In genomic region chr1:129955478-129955877, GRCm38 (mm10) we compare ENCODE assay signal across 20 mouse cellular contexts.
DNase-seq lines count a peak whose midpoint lies in the region; ATAC-seq lines count a peak whose summit lies in the region.
"Had no signal": no experiment of that assay in that cellular context is flagged by ENCODE, and none has a peak within 500 bp of the region (broad histone marks: within the 10 kb centered on the region; RNA-seq: fewer than 3 reads in every experiment).

No protein-coding gene starts in this region.

- H3K4me2 ChIP-seq in forebrain, embryonic 13.5 days = no peak overlapping the region
- no peak overlapping the region for H3K4me2 ChIP-seq in forebrain, embryonic 16.5 days (ENCODE audit: low read length)
- no peak overlapping the region for H3K4me2 ChIP-seq in neural tube, embryonic 14.5 days (ENCODE audit: low read depth, low read length)
- H3K4me2 ChIP-seq in neural tube, embryonic 15.5 days = no peak overlapping the region
- no peak overlapping the region for H3K4me2 ChIP-seq in midbrain, embryonic 14.5 days (ENCODE audit: low read length)
- H3K4me2 ChIP-seq: embryonic facial prominence, embryonic 12.5 days; heart, embryonic 11.5 days; heart, embryonic 15.5 days; hindbrain, embryonic 13.5 days had no signal

- H3K9me3 ChIP-seq in forebrain, embryonic 13.5 days (replicated peaks) = no peaks in the 10 kb centered on the region
- H3K9me3 ChIP-seq in forebrain, embryonic 16.5 days (ENCODE audit: control insufficient read depth, low read length) = no peaks in the 10 kb centered on the region
- H3K9me3 ChIP-seq in neural tube, embryonic 14.5 days (ENCODE audit: control insufficient read depth, low read length) = no peaks in the 10 kb centered on the region
- no peaks in the 10 kb centered on the region for H3K9me3 ChIP-seq in neural tube, embryonic 15.5 days (replicated peaks)
- H3K9me3 ChIP-seq in midbrain, embryonic 14.5 days (ENCODE audit: control insufficient read depth, low read length) = no peaks in the 10 kb centered on the region
- H3K9me3 ChIP-seq: embryonic facial prominence, embryonic 12.5 days; heart, embryonic 15.5 days; hindbrain, embryonic 13.5 days had no signal

- H3K9ac ChIP-seq in forebrain, embryonic 13.5 days = no peak overlapping the region
- H3K9ac ChIP-seq in forebrain, embryonic 16.5 days (replicated peaks; ENCODE audit: low read depth, low read length) = no peak overlapping the region
- no peak overlapping the region for H3K9ac ChIP-seq in neural tube, embryonic 14.5 days (replicated peaks; ENCODE audit: low read depth, low read length)
- H3K9ac ChIP-seq in neural tube, embryonic 15.5 days (replicated peaks) = no peak overlapping the region
- H3K9ac ChIP-seq in midbrain, embryonic 14.5 days (replicated peaks; ENCODE audit: low read length) = no peak overlapping the region
- H3K9ac ChIP-seq: embryonic facial prominence, embryonic 12.5 days; forebrain, postnatal 0 days; heart, embryonic 15.5 days; hindbrain, embryonic 13.5 days had no signal

- no peak overlapping the region for H3K27ac ChIP-seq in forebrain, embryonic 13.5 days
- no peak overlapping the region for H3K27ac ChIP-seq in forebrain, embryonic 16.5 days (ENCODE audit: low read length)
- no peak overlapping the region for H3K27ac ChIP-seq in neural tube, embryonic 14.5 days (ENCODE audit: low read depth, low read length)
- H3K27ac ChIP-seq in neural tube, embryonic 15.5 days (replicated peaks) = no peak overlapping the region
- H3K27ac ChIP-seq in midbrain, embryonic 14.5 days (replicated peaks; ENCODE audit: low read depth, low read length) = no peak overlapping the region
- H3K27ac ChIP-seq: embryonic facial prominence, embryonic 12.5 days; heart, adult 2 months; heart, embryonic 15.5 days; hindbrain, embryonic 13.5 days; hindbrain, postnatal 0 days had no signal

- WGBS in forebrain, embryonic 13.5 days = 49% methylated on average over 1 of the region's 1 CpGs
- WGBS in forebrain, embryonic 16.5 days = 50% methylated on average over 1 of the region's 1 CpGs
- WGBS in neural tube, embryonic 14.5 days = 51% methylated on average over 1 of the region's 1 CpGs
- WGBS in neural tube, embryonic 15.5 days = 58% methylated on average over 1 of the region's 1 CpGs
- WGBS in midbrain, embryonic 14.5 days = 9% methylated on average over 1 of the region's 1 CpGs

- H3K27me3 ChIP-seq in forebrain, embryonic 13.5 days = no peaks in the 10 kb centered on the region
- H3K27me3 ChIP-seq in forebrain, embryonic 16.5 days (replicated peaks; ENCODE audit: control insufficient read depth, insufficient read depth, low read length) = no peaks in the 10 kb centered on the region
- no peaks in the 10 kb centered on the region for H3K27me3 ChIP-seq in neural tube, embryonic 14.5 days (ENCODE audit: control insufficient read depth, insufficient read depth, low read length)
- H3K27me3 ChIP-seq in neural tube, embryonic 15.5 days (replicated peaks) = no peaks in the 10 kb centered on the region
- H3K27me3 ChIP-seq in midbrain, embryonic 14.5 days (ENCODE audit: control insufficient read depth, insufficient read depth, low read length) = no peaks in the 10 kb centered on the region
- H3K27me3 ChIP-seq: embryonic facial prominence, embryonic 12.5 days; heart, embryonic 15.5 days; hindbrain, embryonic 13.5 days had no signal

- no peak overlapping the region for H3K4me3 ChIP-seq in forebrain, embryonic 13.5 days
- H3K4me3 ChIP-seq in forebrain, embryonic 16.5 days (replicated peaks; ENCODE audit: low read length) = no peak overlapping the region
- no peak overlapping the region for H3K4me3 ChIP-seq in neural tube, embryonic 14.5 days (ENCODE audit: low read depth, low read length)
- H3K4me3 ChIP-seq in neural tube, embryonic 15.5 days (replicated peaks) = no peak overlapping the region
- H3K4me3 ChIP-seq in midbrain, embryonic 14.5 days (replicated peaks; ENCODE audit: low read depth, low read length) = no peak overlapping the region
- H3K4me3 ChIP-seq: embryonic facial prominence, embryonic 12.5 days; heart, adult 2 months; heart, embryonic 15.5 days; hindbrain, embryonic 13.5 days had no signal

- peaks cover 5% of the 10 kb centered on the region for H3K4me1 ChIP-seq in forebrain, embryonic 13.5 days
- no peaks in the 10 kb centered on the region for H3K4me1 ChIP-seq in forebrain, embryonic 16.5 days (replicated peaks; ENCODE audit: control insufficient read depth, insufficient read depth, low read length)
- no peaks in the 10 kb centered on the region for H3K4me1 ChIP-seq in neural tube, embryonic 14.5 days (ENCODE audit: control insufficient read depth, insufficient read depth, low read length)
- H3K4me1 ChIP-seq in neural tube, embryonic 15.5 days = no peaks in the 10 kb centered on the region
- H3K4me1 ChIP-seq in midbrain, embryonic 14.5 days (ENCODE audit: control insufficient read depth, insufficient read depth, low read length) = 0 out of 2 replicates have a peak, but pooled peaks cover 11% of the 10 kb centered on the region
- H3K4me1 ChIP-seq: embryonic facial prominence, embryonic 12.5 days; heart, embryonic 15.5 days; hindbrain, embryonic 13.5 days had no signal

- peak; percentile 51 for DNase-seq in midbrain, embryonic 14.5 days
- DNase-seq in thymus, postnatal 4 days = no peak
- DNase-seq in testis, postnatal 14 days (ENCODE audit: low spot score) = no peak
- DNase-seq: adrenal gland, postnatal 10 days; cerebellum, adult 11-12 months; cerebellum, postnatal 10 days; embryo, embryonic 11 days; forebrain, postnatal 0 days; gastrocnemius, postnatal 14 days; heart, adult 2 months; heart, postnatal 14 days had no signal

- no peaks in the 10 kb centered on the region for H3K36me3 ChIP-seq in forebrain, embryonic 13.5 days (ENCODE audit: poor library complexity, severe bottlenecking)
- no peaks in the 10 kb centered on the region for H3K36me3 ChIP-seq in forebrain, embryonic 16.5 days (ENCODE audit: control insufficient read depth, insufficient read depth)
- H3K36me3 ChIP-seq in neural tube, embryonic 14.5 days (ENCODE audit: control insufficient read depth, insufficient read depth, low read length) = no peaks in the 10 kb centered on the region
- H3K36me3 ChIP-seq in neural tube, embryonic 15.5 days = no peaks in the 10 kb centered on the region
- H3K36me3 ChIP-seq in midbrain, embryonic 14.5 days (ENCODE audit: control insufficient read depth, insufficient read depth, low read length) = no peaks in the 10 kb centered on the region
- H3K36me3 ChIP-seq: embryonic facial prominence, embryonic 12.5 days; heart, embryonic 15.5 days; hindbrain, embryonic 13.5 days had no signal

- 0 out of 2 replicates have a peak, but pooled peaks have one; percentile 33 for ATAC-seq in forebrain, embryonic 13.5 days
- ATAC-seq in forebrain, embryonic 16.5 days = no peak; the same call in 1 of the 2 replicates
- ATAC-seq in neural tube, embryonic 14.5 days (ENCODE audit: low read depth) = peak; percentile 31; the same call in 1 of the 2 replicates
- ATAC-seq in neural tube, embryonic 15.5 days (ENCODE audit: low FRiP score) = no peak
- peak; percentile 76; the same call in 1 of the 2 replicates for ATAC-seq in midbrain, embryonic 14.5 days (ENCODE audit: low FRiP score, low TSS enrichment)
- ATAC-seq: forebrain, postnatal 0 days; hindbrain, postnatal 0 days had no signal

Comparison
In these comparisons a context has a peak if more than half of its experiments do, and no peak if none do; other contexts are left out.
1. ATAC-seq: peak in forebrain, embryonic 13.5 days (single experiment), neural tube, embryonic 14.5 days (single experiment) and midbrain, embryonic 14.5 days (single experiment); none in forebrain, embryonic 16.5 days (single experiment) and neural tube, embryonic 15.5 days (single experiment).